Comparison of ENCODE assay signal across 13 mouse cellular contexts in genomic region chr17:73935163-73935562, GRCm38 (mm10).
"Had no signal": no experiment of that assay in that cellular context is flagged by ENCODE, and none has a peak within 500 bp of the region (broad histone marks: within the 10 kb centered on the region; RNA-seq: fewer than 3 reads in every experiment).

No protein-coding gene starts in this region.

- DNase-seq: kidney, adult 2 months; kidney, postnatal 10 days; kidney, postnatal 36 days; liver; liver, postnatal 0 days; lung, embryonic 14.5 days; right cerebral cortex, adult 18-20 months; right cerebral cortex, postnatal 14 days; right cerebral cortex, postnatal 4 days; thymus, postnatal 36 days had no signal

- ATAC-seq: intestine, embryonic 15.5 days; liver, postnatal 0 days; lung, postnatal 0 days; midbrain, embryonic 15.5 days had no signal
